Mouse (Mus musculus): ENCODE measurements around the gene Frmd8. TPM values are rescaled to one million over a fixed set of nuclear protein-coding genes. Genes with fewer than 3 reads are reported as not detected.

Frmd8 gene
- polyA plus RNA-seq, 1 experiment from 2014 or later, result 13.8 TPM

DNA sequence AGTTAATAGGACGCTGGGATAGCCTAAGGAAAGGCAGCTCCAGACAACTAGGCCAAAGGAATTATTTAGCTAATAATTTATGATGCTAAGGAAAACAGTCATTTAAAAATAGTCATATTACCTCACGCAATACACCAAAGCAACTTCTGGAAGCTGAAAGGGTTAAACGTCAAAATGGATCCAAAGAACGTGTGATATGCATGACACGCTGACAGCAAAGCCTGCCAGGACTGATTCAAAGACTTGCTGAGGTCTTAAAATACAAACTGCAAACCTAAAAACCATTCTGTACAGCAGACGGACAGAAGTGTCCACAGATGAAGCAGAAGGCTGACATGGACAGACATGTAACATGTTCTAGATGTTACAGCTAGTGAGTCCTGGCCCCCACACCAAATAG, 42.7 kb downstream of the Frmd8 start:
- H3K4me1 ChIP-seq (replicated peaks; ENCODE audit: control insufficient read depth, insufficient read depth), result no peaks in the 10 kb centered on the region
- H3K36me3 ChIP-seq (ENCODE audit: control insufficient read depth, insufficient read depth, low read length), result no peaks in the 10 kb centered on the region
- DNase-seq (ENCODE audit: low spot score), result no peak
- H3K9ac ChIP-seq (ENCODE audit: low read length), result no peak overlapping the region
- H3K27me3 ChIP-seq (ENCODE audit: control insufficient read depth, insufficient read depth, low read length), result no peaks in the 10 kb centered on the region
- H3K4me3 ChIP-seq (ENCODE audit: low read depth, low read length), result no peak overlapping the region
- WGBS, result 51% methylated on average over 6 of the region's 6 CpGs
- no peak for TF ChIP-seq EP300 (optimal IDR thresholded peaks at IDR 0.05)
- no peak for ATAC-seq (ENCODE audit: low FRiP score, low TSS enrichment)
- no peaks in the 10 kb centered on the region for H3K9me3 ChIP-seq (ENCODE audit: control insufficient read depth, low read length)
- no peak overlapping the region for H3K27ac ChIP-seq (replicated peaks)
- no peak overlapping the region for H3K4me2 ChIP-seq (replicated peaks; ENCODE audit: low read depth)

DNA sequence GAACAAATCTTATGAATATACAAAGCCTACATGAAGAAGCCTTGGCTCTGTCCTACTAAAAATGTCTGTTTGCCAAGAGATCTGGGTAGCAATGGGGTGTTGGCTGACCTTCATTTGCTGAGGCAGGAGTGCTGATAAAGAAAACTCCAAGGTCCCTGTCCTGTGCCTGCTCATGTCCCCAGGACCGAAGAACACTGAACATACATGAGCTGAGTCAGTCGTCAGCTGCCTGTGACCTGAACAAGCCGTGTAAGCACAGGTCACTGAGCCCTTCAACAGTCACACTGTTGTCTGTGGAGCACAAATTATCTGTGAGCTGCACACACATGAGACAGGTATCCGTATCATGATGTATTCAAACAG, 43.1 kb downstream of the Frmd8 start:
- Histone ChIP-seq H3K27me3 (ENCODE audit: control insufficient read depth, insufficient read depth, low read length) (no peaks in the 10 kb centered on the region), H3K4me1 (replicated peaks; ENCODE audit: control insufficient read depth, insufficient read depth) (no peaks in the 10 kb centered on the region), H3K4me3 (ENCODE audit: low read depth, low read length) (no peak overlapping the region), H3K4me2 (replicated peaks; ENCODE audit: low read depth) (no peak overlapping the region), H3K36me3 (ENCODE audit: control insufficient read depth, insufficient read depth, low read length) (no peaks in the 10 kb centered on the region), H3K9ac (ENCODE audit: low read length) (no peak overlapping the region), H3K27ac (replicated peaks) (no peak overlapping the region), H3K9me3 (ENCODE audit: control insufficient read depth, low read length) (no peaks in the 10 kb centered on the region)
- no peak for DNase-seq (ENCODE audit: low spot score)
- 66% methylated on average over 4 of the region's 4 CpGs for WGBS
- TF ChIP-seq EP300 (optimal IDR thresholded peaks at IDR 0.05), result no peak
- TF ChIP-seq CTCF (IDR thresholded peaks at IDR 0.05; ENCODE audit: low read depth), result no peak
- ATAC-seq (ENCODE audit: low FRiP score, low TSS enrichment), result no peak

DNA sequence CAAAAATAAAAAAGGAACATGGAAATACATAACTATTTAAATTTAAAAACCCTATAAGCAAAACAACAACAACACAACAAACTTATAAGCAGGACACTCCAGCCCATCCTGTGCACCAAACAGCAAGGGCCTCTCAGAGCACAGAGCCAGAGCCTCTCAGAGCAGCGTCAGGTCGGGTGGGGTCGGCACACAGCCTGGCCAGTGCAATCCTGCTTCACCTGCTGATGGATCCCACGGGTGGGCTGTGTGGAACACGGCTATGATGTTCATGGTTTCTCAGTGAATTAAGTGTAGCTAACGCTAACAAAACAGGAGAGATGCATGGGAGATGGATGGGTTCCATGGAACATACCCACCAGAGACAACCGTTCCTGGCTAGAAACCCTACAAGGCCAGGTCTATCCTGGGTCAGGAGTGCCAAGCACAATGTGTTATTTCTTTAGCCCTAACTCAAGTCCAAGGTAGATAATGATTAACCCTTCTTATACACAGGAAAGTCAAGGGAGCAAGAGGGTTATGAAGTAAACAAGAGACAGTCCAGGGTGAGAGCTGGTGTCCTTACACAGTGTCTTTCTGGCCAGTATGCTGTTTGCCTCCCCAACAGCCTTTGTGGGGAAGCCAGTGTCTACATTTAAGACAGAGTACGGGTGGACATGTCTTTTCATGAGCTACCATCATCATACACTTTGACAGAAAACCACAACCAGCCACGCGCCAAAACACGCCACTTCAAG, 43.7 kb downstream of the Frmd8 start:
- peak; percentile 40 for DNase-seq (ENCODE audit: low spot score)
- Histone ChIP-seq H3K9me3 (ENCODE audit: control insufficient read depth, low read length) (no peaks in the 10 kb centered on the region), H3K4me3 (ENCODE audit: low read depth, low read length) (no peak overlapping the region), H3K36me3 (ENCODE audit: control insufficient read depth, insufficient read depth, low read length) (no peaks in the 10 kb centered on the region; the same call in 1 of the 2 replicates), H3K27ac (replicated peaks) (no peak overlapping the region), H3K4me1 (replicated peaks; ENCODE audit: control insufficient read depth, insufficient read depth) (no peaks in the 10 kb centered on the region), H3K4me2 (replicated peaks; ENCODE audit: low read depth) (no peak overlapping the region), H3K9ac (ENCODE audit: low read length) (no peak overlapping the region), H3K27me3 (ENCODE audit: control insufficient read depth, insufficient read depth, low read length) (no peaks in the 10 kb centered on the region)
- 63% methylated on average over 11 of the region's 11 CpGs for WGBS
- no peak for TF ChIP-seq CTCF (IDR thresholded peaks at IDR 0.05; ENCODE audit: low read depth)
- no peak for TF ChIP-seq EP300 (optimal IDR thresholded peaks at IDR 0.05)
- ATAC-seq (ENCODE audit: low FRiP score, low TSS enrichment), result no peak

DNA sequence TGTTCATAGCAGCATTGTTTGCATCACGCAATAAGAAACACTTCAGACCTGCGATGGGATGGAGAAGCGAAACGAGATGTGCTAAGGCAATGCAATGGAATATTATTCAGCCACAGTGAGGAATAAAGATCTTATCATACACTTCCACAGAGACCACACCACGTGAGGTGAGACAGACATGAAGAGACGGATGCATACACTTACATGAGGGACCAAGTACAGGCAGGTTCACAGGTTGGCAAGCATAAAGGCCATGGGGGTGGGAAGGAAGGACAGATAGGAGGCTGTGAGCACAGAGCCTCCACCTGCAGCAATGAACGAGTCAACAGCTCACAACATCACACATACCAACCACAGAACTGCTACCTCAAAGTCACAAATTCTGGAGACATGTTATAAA, 44.3 kb downstream of the Frmd8 start:
- 73% methylated on average over 7 of the region's 7 CpGs for WGBS
- TF ChIP-seq CTCF (IDR thresholded peaks at IDR 0.05; ENCODE audit: low read depth) (no peak), EP300 (optimal IDR thresholded peaks at IDR 0.05) (no peak)

DNA sequence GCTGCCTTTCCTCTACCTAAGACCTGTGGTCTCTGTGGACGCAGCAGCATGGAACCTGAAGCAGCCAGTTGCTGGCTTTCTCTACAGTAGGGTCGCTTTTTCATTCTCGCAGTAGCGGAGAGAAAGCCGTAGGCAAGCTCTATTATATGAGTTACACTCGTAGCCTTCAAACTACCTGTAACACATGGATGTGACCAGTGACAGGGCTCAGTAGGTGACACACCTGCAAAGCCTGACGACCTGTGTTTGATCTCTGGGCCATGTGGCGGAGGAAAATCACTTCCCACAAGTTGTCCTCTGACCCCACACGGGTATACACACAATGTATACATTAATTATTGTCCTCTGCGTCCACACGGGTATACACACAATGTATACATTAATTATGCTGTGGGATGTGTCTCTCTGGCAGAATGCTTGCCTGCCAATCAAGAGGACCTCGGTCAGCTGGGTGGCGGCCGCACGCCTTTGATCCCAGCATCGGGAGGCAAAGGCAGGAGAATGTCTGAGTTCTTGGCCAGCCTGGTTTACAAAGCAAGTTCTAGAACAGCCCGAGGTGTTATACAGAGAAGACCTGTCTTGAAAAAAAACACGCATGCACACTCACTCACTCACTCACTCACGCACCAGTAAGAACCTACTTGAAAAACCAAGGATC, 45.0 kb downstream of the Frmd8 start:
- no peak overlapping the region for H3K4me3 ChIP-seq (ENCODE audit: low read depth, low read length)
- H3K4me2 ChIP-seq (replicated peaks; ENCODE audit: low read depth), result no peak overlapping the region
- H3K4me1 ChIP-seq (replicated peaks; ENCODE audit: control insufficient read depth, insufficient read depth), result no peaks in the 10 kb centered on the region
- DNase-seq (ENCODE audit: low spot score), result peak; percentile 52
- no peaks in the 10 kb centered on the region for H3K9me3 ChIP-seq (ENCODE audit: control insufficient read depth, low read length)
- no peak overlapping the region for H3K27ac ChIP-seq (replicated peaks)
- TF ChIP-seq EP300 (optimal IDR thresholded peaks at IDR 0.05) (no peak), CTCF (IDR thresholded peaks at IDR 0.05; ENCODE audit: low read depth) (no peak)
- H3K9ac ChIP-seq (ENCODE audit: low read length), result no peak overlapping the region
- H3K36me3 ChIP-seq (ENCODE audit: control insufficient read depth, insufficient read depth, low read length), result no peaks in the 10 kb centered on the region; the same call in 1 of the 2 replicates
- WGBS, result 62% methylated on average over 19 of the region's 19 CpGs
- no peaks in the 10 kb centered on the region for H3K27me3 ChIP-seq (ENCODE audit: control insufficient read depth, insufficient read depth, low read length)
- no peak for ATAC-seq (ENCODE audit: low FRiP score, low TSS enrichment)

More for the DNA sequence above, 44.3 kb downstream of the Frmd8 start:
- Histone ChIP-seq H3K4me2 (replicated peaks; ENCODE audit: low read depth) (no peak overlapping the region), H3K9me3 (ENCODE audit: control insufficient read depth, low read length) (no peaks in the 10 kb centered on the region), H3K9ac (ENCODE audit: low read length) (no peak overlapping the region), H3K4me3 (ENCODE audit: low read depth, low read length) (no peak overlapping the region), H3K4me1 (replicated peaks; ENCODE audit: control insufficient read depth, insufficient read depth) (no peaks in the 10 kb centered on the region), H3K27me3 (ENCODE audit: control insufficient read depth, insufficient read depth, low read length) (no peaks in the 10 kb centered on the region), H3K27ac (replicated peaks) (no peak overlapping the region), H3K36me3 (ENCODE audit: control insufficient read depth, insufficient read depth, low read length) (no peaks in the 10 kb centered on the region; the same call in 1 of the 2 replicates)
- no peak for DNase-seq (ENCODE audit: low spot score)
- ATAC-seq (ENCODE audit: low FRiP score, low TSS enrichment), result no peak

DNA sequence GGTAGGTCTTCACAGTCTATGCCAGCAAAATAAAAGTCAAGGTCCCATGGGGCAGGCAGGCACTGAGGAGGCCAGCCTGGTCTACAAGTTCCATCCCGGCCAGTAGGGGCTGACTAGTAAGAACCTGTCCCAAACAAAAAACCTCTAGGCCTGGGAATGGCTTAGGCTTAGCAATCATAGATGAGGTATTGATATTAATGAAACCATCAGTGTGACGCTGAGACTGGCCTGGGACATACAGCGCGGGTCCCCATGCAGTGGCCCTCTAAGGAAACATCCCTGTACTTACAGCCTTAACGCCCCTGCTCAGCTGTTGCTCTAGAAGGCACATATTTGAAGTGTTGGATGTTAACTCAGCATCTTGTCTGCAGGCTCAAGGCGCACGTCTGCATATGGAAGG, 46.2 kb downstream of the Frmd8 start:
- 81% methylated on average over 7 of the region's 7 CpGs for WGBS
- H3K27me3 ChIP-seq (ENCODE audit: control insufficient read depth, insufficient read depth, low read length), result no peaks in the 10 kb centered on the region
- H3K4me1 ChIP-seq (replicated peaks; ENCODE audit: control insufficient read depth, insufficient read depth), result peaks cover 4% of the 10 kb centered on the region; the same call in 1 of the 2 replicates
- TF ChIP-seq EP300 (optimal IDR thresholded peaks at IDR 0.05), result no peak
- no peak for TF ChIP-seq CTCF (IDR thresholded peaks at IDR 0.05; ENCODE audit: low read depth)
- no peak for ATAC-seq (ENCODE audit: low FRiP score, low TSS enrichment)
- no peaks in the 10 kb centered on the region for H3K9me3 ChIP-seq (ENCODE audit: control insufficient read depth, low read length)
- H3K36me3 ChIP-seq (ENCODE audit: control insufficient read depth, insufficient read depth, low read length), result no peaks in the 10 kb centered on the region; the same call in 1 of the 2 replicates
- H3K9ac ChIP-seq (ENCODE audit: low read length), result no peak overlapping the region
- H3K27ac ChIP-seq (replicated peaks), result peak overlapping the region; percentile 25; the same call in 1 of the 2 replicates
- H3K4me2 ChIP-seq (replicated peaks; ENCODE audit: low read depth), result no peak overlapping the region
- no peak for DNase-seq (ENCODE audit: low spot score)
- no peak overlapping the region for H3K4me3 ChIP-seq (ENCODE audit: low read depth, low read length)
